Mouse (Mus musculus) left cerebral cortex, postnatal 4 days (tissue): ENCODE measurements around the gene Eif3l. TPM values are rescaled to one million over a fixed set of nuclear protein-coding genes. Genes with fewer than 3 reads are reported as not detected.

Experiments used
- DNase-seq: peaks from one replicate; pipeline ENCODE4 v3.0.0-alpha.2; 2022
- intact Hi-C: fragments of 180-260 bp; cut with DNase I; formaldehyde crosslinking; loops from one replicate; pipeline ENCODE4 v1.15.1; 2025
- total RNA-seq, 2 experiments: library from RNA; stranded (reverse); gene quantifications; 2 replicates each; pipeline ENCODE4 v1.2.3; 2021

Eif3l gene
- total RNA-seq, 2 experiments from 2014 or later, result 116 to 122 TPM

DNA sequence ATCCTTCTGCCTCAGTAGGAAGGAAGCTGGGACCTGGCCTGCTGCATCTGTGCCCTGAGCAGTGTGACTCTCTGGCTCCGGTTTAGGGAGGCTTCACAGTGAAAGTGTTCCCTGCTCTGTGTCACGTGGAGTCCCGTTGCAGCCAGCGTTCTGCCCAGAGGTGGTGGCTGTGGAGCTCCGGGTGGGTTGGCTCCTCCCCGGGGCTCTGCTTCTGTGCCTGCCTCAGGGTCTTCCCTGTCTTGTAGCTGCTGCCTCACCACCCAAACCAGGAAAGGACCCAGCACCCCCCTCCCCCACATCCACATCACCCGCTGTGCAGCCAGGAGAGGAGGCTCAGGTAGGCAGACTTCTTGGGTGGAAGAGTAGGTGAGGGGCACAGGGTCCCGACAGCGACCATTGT lies 44.5 kb downstream of the Eif3l start:
- intact Hi-C loops, result no loop called here
- DNase-seq, result no peak

DNA sequence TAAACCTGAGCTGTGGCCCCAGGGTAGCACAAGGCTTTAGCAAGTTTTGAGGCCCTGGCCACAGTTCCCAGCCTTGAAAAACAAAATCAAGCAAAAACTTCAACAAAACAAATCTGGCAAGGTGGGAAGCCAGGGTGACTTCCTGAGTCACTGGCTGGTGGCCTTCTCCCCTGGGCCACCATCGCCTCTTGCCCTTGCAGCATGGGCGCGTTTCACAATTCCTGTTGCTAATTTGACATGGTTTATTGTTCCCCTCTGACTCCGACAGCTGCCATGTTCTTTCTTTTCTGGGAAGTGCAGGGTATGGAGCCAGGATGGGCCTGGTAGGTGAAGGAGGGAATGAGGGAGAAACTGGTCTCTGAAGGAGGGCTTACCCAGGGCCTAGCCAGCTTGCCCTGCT lies 47.1 kb downstream of the Eif3l start:
- intact Hi-C loops, result no loop called here

DNA sequence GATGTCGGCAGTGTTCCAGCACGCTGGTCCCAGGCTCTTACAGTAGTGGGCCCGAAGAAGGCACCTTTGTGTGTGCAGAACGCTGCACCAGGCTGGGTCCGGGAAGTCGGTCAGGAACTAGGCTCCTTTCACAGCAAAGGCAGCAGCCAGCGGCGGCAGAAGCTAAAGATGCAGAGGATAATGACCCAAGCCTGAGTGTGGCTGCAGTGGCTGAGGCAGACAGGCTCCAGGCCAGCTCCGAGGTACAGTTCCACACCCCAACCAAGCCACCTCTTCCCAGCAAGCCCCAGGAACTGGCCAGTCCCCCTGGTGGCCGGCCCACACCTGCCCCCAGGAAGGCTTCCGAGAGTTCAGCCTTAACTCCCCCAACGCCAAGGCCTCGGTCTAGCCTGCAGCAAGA lies 47.6 kb downstream of the Eif3l start:
- intact Hi-C loops, result no loop called here
- no peak for DNase-seq

More for the DNA sequence above, 47.1 kb downstream of the Eif3l start:
- DNase-seq, result no peak

DNA sequence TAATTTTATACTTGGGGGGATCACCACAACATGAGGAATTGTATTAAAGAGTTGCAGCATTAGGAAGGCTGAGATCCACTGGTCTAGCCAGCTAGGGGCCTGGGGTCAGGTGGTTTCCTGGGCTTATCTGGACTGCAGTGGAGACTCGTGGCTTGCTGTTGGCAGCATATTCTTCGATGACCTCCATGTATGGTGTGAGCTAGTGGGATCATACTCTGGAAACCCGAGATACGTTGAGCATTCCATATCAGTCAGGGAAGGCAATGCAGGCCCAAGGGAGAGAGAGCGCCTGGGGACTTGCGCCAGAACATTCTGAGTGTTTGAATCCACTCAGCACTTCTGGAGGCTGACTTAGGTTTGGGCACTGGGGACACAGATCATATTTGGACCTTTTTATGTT lies 48.8 kb downstream of the Eif3l start:
- intact Hi-C loops, result no loop called here

DNA sequence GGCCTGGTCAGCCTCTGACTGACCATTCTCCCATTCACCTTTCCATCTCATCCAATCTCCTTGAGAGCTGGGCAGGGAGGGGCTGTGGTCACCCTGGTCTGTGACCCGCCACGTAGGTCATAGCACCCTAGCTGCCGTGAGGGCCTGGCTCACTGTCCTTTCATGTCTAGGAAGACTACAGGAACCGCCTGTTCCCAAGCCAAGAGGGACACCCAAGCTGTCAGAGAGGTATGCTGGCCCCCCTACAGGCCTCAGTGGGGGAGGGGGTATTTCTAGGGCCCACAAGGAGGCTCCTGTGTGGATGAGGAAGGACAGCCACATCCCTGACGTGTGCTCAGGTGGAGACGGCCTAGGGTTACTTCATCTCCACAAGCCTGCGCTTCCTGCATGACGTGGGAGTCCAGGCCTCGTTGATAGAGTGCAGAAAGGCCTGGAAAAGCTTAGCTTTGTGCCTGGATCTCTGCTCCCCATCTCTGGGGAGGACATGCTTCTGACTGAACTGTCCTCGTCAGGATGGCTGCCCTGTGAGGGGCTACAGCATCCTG lies 49.4 kb downstream of the Eif3l start:
- intact Hi-C loops, result no loop called here

More for the DNA sequence above, 48.8 kb downstream of the Eif3l start:
- no peak for DNase-seq

DNA sequence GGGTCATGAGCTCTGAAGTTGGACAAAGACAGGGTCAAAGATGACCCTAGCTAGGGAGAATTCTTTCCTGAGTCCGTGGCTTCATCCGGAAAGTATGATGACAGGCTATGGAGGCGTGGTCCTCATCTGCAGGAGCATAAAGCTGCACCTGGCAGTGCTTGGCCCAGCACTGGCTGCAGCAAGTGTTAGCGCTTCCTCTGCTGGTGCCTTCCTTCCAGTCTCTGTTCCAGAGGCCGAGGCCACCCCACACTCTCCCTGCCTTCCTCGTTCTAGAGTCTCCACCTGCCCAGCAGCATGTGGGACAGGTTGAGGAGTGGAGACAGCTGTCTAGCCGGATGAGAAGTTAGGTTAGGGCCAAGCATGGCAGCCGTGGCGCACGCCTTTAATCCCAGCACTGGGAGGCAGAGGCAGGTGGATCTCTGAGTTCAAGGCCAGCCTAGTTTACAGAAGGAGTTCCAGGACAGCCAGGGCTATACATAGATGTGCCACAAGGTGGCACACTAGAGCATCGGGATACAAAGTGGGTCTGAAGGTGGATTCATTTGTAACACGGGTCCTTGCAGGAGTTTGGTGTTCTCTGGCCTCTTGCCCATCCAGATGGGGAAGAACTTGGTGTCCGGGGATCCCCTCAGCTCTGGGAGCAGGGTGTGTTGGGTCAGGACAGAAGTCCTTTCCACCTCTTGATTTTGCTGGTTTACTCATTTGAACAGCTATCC lies 51.4 kb downstream of the Eif3l start:
- DNase-seq, result peak; percentile 44
- intact Hi-C loops, result no loop called here

More for the DNA sequence above, 49.4 kb downstream of the Eif3l start:
- DNase-seq, result no peak

DNA sequence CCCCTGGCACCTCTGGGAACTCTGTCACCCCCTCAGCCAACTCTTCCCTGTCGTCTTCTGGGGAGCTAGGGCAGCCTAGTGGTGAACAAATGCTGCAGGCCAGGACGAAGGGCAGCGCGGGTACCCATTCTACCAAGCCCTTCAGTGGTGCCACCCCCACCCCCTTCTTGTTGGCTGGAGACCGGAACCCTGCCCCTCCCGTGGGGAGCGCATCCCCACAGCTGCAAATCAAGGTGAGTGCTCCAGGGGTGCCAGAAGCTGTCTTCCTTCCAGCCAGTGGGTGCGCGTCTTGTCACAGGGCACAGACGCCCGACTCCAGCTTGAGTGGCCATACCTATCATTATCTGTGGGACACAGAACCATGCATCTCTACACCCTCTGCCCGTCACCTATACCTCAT lies 52.1 kb downstream of the Eif3l start:
- intact Hi-C loops, result no loop called here
- no peak for DNase-seq

DNA sequence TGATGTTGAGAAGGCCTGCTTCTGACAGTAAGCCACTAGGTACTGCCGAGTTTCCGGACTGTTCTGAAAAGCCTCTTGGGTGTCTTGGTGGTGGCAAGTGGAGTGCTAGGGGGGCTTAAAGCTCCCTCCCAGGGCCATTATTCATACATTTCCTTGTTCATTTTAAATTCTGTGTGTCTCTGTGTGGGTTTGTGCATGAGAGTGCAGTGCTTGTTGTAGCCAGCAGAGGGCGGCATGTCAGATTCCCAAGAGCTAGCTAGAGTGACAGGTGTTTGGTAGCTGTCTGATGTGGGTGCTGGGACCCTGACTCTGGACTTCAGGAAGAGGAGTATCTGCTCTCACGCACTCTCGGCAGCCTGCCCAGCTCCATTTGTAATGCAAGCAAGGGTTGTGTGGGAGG lies 53.2 kb downstream of the Eif3l start:
- intact Hi-C loops, result no loop called here
- no peak for DNase-seq

DNA sequence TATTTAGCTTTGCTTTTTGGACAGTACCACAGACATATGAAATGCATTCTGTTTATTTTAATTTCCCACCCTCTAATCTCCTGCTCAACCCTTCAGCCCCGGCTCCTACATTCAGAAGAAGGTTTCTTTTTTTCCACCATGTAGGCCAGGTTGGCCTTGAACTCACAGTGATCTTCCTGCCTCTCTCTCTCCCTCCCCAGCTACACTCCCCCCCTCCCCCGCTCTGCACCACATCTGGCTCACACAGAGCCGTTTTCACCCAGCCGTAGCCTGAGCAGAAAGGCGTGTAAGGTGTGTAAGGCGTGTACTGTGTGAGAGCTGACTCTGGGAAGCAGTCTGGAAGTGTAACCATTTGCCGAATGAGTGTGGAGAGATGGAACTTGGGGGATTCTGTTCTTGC lies 54.3 kb downstream of the Eif3l start:
- intact Hi-C loops, result no loop called here
- DNase-seq, result no peak

DNA sequence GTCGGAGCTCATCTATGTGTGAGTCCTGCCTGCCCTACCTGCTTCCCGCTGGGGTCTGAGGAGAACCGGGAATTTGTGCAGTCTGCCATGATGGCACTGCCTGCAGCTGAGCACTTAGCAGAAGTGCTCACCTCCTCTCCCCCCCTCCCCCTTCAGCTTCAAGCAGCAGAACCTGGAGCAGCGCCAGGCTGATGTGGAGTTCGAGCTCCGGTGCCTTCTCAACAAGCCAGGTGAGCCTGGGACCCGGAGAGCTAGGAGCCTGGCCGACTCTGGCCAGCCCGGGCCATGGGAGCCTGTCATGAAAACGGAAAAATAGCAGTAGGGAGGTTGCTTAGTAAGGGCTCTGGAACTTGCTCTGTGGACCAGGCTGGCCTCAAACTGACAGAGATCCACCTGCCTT lies 55.8 kb downstream of the Eif3l start:
- intact Hi-C loops, result no loop called here
- DNase-seq, result no peak

DNA sequence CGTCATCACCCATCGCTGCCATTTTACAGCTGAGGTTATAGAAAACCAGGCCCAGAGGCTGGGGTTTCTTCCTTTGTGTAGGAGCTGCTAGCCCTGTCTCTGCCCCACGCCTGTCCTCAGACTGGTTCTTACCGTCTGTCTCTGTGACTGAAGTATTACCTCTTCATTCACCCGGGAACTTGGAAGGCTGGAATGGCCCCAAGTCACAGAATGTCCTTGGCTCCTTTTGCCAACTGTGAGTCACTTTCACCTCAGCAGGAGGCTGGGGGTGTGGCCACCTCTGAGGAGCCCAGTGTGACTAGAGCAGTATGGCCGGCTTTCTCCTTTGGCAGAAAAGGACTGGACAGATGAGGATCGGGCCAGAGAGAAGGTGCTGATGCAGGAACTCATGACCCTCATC lies 56.5 kb downstream of the Eif3l start:
- intact Hi-C loops, result no loop called here
- peak; percentile 42 for DNase-seq

DNA sequence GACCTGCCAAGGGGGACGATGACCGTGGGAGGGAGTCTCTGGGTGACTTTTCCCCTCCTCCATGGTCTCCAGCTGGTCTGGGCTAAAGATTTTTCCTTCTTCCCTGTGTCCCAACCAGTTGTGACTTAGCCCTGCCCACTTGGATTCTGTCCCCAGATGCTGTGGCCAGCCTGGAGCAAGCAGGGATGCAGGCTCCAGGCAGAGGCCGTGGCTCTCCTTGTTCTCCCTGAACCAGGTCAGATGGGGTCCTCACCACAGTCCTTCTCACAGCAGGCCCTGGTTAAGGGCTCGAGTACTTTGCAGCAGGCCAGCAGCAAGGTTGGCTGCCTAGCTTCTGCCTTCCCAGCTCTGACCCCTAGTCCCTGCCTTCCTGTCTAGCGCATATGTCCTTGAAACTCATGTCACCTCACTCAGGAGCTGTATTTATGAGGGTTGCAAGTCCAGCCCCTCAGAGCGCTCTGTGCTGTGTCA lies 58.2 kb downstream of the Eif3l start:
- no peak for DNase-seq
- intact Hi-C loops, result no loop called here

DNA sequence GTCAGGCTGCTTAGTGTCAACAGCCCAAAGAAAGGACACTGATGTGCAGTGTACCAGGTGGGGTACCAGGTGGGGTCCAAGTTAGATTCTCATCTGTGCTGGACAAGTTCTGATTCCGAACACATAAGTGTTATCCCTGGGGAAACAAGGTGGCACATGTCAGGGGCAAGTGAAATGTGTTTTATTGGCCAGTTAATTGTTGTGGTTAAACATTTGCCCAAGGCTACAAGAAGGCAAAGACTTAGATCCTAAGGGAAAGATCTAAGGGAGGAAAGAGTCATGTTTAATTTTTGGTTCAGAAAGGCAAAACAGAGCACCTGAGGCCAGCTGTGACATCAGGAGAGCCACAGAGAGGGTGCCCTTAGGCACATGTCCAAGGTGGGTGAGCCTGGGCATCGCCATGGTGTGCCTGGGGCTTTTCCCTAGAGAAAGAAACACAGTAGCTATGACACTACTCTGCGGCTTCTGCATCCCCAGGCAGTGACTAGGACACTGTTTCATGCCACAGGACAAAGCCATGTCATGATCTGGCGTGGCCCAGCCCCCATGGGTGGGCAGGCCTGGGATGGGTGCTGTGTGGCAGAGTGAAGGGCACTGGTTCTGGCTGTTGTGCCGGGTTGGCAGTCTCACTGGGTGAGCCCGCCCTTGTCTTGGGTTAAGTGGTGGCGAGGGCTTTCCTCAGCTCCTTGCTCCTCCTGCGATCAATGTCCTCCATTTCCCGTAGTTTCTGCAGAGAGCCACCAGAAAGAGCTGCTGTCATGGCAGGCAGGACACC lies 59.7 kb downstream of the Eif3l start:
- DNase-seq, result no peak
- intact Hi-C loops, result no loop called here

DNA sequence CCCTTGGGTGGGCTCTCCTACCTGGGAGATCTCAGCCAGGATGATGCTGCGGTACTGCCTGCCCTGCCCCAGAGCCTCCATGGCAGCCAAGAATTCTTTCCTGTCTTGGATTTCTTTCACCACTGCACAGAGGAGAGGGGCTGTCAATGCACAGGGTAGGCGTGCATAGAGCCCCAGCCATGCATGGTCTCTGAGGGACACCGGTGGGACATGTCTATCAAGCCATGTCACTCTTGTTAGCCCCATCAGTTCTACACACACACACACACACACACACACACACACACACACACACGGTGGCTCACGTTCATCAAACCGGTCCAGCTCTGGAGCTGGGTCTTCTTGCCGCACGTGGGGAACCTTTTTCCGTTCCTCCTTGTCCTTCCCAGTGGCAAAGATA lies 60.4 kb downstream of the Eif3l start:
- intact Hi-C loops, result no loop called here
- DNase-seq, result no peak

DNA sequence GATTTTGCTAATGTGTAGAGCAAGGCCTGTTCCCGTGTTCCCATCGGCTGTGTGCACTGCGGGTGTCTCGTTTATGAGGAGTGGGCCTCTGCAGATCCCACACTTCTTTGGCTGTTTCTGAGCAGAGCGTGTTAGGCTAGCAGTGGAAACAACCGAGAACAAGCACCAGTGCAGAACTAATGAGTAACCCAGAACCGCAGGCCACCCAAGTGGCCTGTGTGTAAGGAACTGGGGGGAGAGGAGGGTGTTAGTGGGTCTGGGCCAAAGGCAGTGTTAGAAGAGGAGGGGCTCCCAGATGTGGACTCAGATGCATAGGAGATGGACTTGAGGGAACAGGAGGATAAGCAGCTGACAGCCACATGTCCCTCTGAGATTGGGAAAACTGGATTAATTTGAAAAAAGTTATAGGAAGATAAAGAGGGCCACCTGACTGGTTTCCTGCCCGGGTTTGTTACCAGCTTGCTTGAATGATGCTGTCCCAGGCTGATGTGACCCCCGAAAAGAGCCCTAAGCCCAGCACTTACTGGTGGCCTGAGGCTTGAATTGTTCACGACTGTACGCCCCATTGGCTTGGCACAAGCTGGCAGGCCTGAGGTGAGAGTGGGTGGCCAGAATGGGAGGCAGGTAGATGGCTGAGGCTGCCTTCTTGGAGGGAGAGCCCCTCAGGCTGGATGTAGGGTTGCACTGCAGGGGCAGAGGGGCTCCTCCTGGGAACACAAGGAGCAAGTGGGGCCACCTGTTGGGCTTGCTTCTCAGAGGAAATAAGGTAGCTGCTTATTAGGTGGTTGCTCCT lies 61.0 kb downstream of the Eif3l start:
- intact Hi-C loops, result no loop called here
- no peak for DNase-seq

DNA sequence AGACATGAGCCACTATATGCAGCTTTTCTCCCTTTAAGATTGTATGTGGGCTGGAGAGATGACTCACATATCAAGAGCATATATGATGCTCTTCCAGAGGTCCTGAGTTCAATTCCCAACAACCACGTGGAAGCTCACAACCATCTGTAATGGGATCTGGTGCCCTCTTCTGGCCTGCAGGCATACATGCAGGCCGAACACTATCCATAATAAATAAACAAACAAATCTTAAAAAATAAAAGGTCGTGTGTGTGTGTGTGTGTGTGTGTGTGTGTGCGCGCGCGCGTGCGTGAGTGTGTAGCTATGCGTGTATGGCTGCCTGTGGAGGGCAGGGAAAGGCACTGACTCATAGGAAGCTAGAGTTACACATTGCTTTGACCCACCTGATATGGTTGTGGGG lies 64.7 kb downstream of the Eif3l start:
- DNase-seq, result no peak
- intact Hi-C loops, result no loop called here

DNA sequence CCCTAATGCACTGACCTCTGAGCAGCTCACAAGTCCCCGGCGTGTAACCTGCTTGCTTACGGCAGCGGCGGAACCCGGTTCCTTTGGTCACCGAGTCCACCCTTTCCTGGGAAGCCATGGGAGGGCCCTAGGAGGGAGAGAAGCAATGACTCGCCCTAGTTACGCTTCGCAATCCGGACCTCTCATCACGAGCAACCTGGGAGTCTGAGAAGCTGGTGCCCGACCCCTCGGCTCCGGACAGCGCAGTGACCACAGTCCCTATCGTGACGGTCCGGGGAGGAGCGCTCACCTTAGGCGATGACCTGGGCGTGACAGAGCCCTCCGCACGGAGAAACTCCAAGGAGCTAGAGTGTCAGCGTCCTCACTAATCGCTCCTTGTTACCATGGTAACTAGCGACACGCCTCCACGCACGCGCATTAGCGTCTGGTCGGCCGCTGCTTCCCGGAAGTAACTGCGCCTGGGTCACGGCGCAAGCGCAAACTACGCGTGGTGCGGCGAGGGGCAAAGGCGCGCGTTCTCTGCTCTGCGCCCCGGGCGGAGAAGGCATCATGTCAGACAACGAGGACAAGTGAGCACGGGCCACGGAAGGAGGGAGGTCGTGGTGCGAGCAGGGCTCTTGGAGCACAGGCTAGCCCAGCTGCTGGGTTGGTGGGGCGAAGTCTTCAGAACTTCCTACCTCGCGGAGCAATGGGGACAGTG lies 66.0 kb downstream of the Eif3l start, which contains the start of the genes Polr2f and 1700088E04Rik:
Gene Polr2f, plus strand, starts transcription at position 144 of the 700 bp plus-strand sequence.
Gene 1700088E04Rik, minus strand, starts transcription at position 388 of the 700 bp plus-strand sequence.
- intact Hi-C loops, result no loop called here
- DNase-seq, result peak; percentile 96

DNA sequence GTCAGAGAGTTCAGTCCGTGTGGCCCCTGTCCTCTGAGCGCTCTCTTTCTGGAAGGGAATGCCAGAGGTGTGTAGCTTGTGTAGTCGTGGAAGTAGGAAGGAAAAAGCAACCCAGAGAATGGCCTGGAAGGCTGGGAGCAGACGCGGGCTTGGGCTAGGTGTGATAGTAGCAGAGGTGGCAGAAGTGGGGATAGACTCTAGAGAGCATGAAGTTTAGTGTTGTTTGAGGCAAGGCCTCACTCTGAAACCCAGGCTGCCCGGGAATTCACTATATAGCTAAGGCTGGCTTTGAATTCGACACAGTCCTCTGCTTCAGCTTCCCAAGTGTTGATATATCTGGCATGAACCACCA lies 66.6 kb downstream of the Eif3l start:
- intact Hi-C loops, result no loop called here
- no peak for DNase-seq

DNA sequence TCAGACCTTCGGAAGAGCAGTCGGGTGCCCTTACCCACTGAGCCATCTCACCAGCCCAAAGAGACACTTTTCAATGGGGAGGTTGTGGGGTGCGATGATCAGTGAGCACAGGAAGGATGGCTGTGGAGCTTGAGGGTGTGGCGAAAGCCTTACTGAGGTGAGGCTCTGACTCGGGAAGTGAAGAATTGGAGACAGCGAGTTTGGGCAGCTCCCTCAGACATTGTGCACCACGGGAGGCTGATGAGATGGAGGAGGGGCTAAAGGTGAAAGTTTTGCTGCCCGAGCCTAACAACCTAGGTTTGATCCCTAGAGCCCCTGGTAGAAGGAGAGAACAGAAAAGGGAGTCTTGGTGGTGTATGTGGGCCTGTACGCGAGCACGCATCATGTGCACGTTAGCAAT lies 68.3 kb downstream of the Eif3l start:
- intact Hi-C loops, result no loop called here
- DNase-seq, result no peak
